Mouse (Mus musculus): Measurements from ENCODE around the gene Znhit3.
"Not testable (repeated sequence)": the region's sequence is repeated elsewhere in the genome, so short reads cannot be mapped to it uniquely, and the experiment has no call there.

DNA sequence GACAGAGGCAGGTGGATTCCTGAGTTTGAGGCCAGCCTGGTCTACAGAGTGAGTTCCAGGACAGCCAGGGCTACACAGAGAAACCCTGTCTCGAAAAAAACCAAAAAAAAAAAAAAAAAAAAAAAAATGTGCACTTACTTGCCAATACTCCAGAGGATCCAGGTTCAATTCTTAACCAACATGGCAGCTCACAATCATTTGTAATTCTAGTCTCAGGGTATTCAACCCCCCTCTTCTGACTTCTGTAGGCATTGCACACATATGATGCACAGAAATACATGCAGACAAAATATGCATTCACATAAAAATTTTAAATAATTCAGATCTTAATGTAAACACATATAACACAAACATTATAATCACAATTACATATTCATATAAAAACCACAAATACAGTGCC is 40.1 kb downstream of the Znhit3 start:
- not testable (repeated sequence) for TF ChIP-seq GATA1, TAL1 (IDR thresholded peaks at IDR 0.05; ENCODE audit: low read length)

All from erythroblast, embryonic 14.5 days (primary cell).